Mouse (Mus musculus) gastrocnemius, postnatal 4 days (tissue): ENCODE results near the gene Cachd1. TPM values are rescaled to one million over a fixed set of nuclear protein-coding genes. Genes with fewer than 3 reads are reported as not detected.

Experiments
- DNase-seq, 2 experiments: peaks; one replicate each; pipeline ENCODE4 v3.0.0; 2021 to 2022; ENCODE audit warnings: low spot score in 2 of 2, mixed read lengths in 2 of 2
- total RNA-seq, 2 experiments: library from RNA; stranded (reverse); gene quantifications; 2 replicates each; pipeline ENCODE4 v1.2.3; 2021

Gene Cachd1
- total RNA-seq, 2 experiments from 2014 or later, result 12.3 to 14.7 TPM

DNA sequence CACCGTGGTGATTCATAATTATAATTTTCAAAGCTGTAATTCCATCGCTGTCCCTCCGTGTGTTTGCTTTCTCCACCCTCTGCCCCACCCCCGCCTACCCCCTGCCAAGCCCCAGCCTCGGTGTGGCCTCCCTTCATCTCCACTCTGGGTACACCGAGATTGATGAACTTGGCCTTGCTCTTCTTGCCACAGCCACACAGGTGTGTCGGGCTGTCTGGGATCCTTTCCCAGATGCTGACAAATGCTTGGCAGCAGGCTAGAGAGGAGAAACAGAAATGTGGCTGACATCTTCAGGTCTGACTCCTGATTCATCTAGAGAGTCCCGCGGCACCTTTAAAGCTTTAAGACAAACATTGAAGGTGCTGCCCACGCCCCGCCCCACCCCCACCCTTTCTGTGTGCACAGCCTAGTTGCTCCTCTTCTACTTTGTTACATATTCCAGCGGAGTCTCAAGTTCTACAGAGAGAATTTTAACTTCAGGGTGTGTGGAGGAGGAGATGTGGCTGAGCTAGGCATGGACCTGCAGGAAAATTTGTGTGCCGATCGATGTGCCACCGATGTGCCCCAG lies 87.5 kb downstream of the Cachd1 start:
- no peak for DNase-seq

DNA sequence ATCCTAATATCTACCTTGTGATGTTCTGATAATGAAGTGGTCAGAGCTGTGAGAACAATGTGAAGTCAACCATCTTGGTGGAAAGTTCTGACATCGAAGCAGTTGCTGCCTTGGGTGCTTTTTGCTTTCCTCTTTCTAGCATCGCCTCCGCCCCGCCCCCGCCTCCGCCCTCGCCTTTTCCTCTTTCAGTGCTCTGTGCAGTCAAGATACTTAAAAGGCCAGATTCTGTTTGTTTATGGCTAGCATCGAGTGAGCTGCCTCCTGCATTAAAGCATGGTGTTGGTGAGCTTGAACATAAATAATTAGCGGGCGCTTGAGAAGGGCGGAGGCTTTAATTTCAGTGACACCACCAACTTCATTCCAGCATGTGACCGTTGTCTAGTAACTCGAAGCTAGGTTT lies 88.9 kb downstream of the Cachd1 start:
- no peak for DNase-seq

DNA sequence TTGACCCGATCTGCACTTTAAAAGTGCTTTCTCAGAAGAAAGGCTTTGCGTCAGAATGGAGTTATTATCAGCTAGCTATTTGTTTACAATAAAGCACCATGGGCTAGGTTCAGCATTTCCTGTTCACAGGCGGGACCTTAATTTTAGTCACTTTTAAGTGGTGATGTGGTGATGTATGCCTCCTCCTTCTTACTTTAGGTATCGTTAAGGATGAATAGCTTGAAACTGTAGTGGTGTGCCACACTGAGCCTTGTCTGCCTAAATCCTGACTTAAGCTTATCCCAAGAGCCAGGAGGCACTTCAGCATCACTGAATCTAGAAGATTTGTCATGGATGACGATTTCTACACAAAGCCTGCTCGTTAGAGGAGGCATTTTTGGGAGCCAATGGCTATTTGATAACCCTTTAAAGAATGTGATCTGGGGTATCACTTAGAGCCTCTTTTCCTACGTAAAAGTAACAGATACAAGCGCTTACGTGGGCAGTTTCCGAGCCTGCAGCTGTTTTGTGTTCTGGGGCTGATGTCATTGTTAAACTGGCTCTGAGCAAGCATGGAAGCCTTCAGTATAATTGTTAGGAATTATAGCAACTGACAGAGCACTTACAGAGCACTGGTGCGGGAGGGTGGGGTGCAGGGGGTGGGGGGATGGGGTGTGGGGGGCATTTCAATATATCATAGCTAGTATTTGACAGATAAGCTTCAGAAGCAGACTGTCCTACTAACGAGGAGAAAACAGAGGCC lies 89.7 kb downstream of the Cachd1 start:
- DNase-seq, result no peak

DNA sequence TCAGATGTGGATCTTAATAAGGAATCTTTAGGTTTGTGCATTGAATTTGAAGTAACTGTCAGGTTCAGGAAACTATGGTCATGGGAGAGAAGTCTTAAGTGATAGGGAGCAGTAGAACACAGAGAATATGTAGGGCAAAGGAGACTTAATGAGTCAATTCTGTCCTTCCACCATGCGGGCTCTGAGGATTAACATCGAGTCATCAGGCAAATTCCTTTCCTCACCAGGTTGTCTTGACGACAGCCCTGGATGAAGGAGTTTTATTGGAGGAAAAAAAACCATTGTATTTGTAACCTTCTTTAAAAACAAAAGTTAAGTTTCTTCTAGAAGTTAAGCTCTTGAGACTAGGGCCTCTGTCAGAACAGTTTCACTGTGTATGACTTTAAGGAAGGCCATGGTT lies 100.9 kb downstream of the Cachd1 start:
- no peak for DNase-seq

DNA sequence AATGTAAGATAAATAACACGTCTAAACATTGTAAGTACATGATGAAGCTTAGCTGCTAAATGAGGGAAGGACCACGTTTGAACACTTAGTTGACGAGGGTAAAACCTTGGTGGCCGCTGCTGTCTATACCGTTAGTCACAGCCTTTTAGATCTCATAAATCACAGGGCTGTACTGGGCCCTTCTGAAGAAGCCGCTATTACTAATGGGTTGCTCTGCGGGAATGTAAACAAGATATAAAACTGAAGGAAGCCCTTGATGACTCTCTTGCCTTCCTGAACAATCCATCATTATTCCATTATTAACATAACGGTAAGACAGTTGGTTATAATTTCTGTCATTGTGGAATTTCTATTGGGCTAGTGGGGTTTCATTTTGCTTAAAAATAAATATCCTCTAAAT lies 102.9 kb downstream of the Cachd1 start:
- DNase-seq, result no peak

DNA sequence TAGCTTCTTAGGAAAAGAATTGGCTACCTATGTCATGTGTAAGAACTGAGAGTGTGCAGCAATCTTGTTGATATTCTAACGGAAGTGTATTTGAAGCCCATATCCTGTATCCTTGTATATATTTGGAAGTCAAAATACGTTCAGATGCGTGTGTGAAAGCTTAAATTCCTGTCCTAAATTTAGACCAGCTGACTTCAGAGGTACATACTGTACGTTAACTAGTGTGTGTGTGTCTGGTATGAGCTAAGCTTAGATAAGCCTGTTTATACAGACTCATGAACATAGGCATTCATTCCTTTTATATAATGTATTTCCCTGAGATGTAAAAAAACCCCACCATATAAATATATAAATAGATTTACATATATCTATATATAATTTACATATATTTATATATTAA lies 103.6 kb downstream of the Cachd1 start:
- DNase-seq, result no peak

DNA sequence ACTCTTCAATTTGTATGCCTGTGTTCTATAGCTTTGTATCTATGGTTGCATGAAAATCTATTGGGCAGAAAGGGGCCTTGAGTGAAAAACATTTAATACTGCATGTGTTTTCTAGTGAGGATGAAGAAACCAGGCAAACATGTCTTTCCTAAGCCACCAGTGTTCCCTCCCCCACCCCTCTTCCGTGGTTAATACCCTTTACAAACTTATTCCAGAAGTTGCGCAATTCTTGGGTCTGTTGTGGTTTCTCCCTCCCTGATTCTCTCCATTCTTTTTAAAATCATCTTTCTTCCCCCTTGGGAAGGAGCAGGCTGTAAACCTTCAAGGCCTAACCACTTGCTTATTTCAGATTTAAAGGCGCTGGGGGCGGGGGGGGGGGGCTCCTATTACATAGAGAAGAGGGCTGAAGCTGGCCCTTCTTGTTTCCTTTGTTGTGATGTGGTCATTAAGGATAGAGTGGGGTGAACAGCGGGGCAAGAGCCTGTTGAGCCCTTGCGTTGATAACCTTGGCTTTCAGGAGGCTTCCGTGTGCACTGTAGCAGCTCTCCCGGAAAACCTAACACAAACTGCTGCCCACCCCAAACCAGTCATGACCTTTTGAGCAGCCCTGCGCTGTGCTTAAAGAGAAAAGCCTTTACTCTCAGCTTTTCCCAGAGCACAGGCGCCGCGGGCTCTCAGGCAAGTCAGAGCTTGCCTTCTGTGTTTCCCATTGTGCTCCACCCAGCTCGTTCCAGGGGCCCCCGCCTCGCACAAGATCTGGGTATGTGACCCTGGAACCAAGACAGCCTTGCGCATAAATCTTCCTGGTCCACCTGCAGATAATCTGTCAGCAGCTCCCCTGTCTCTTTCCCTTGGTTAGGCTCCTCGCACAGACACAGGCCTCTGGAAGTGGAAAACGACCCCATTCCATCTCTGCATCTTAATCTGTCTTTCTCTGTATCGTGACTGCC lies 109.6 kb downstream of the Cachd1 start:
- peak in 1 of 2 experiments; percentile 21 for DNase-seq

DNA sequence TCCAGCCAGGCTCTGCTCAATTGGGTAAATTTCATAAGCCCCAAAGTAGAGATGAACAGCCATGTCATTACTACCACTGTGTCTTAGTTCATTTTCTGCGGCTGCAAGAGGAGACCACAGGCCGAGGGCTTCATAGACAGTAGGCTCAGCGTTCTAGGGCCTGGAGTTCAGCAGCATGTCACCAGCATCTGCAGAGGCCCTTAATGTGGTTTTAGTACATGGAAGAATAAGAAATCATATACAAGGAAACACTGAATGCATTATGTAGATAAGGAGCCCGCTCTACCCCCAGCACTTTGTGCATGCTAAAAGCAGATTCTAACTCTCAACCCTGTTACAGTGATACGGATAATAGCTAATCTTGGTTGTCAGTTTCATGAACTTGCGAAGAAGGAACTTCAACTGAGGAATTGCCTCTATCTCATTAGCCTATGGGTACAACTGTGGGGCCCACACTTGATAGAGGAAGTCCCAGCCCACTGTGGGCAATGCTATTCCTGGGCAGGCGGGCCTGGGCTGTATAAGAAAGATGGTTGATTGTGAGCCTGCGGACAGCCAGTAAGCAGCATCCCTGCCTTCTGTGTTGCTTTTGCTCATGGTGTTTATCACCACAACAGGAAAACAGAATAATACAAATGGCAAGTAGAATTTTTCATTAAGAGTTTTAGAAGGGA lies 110.4 kb downstream of the Cachd1 start:
- no peak for DNase-seq

DNA sequence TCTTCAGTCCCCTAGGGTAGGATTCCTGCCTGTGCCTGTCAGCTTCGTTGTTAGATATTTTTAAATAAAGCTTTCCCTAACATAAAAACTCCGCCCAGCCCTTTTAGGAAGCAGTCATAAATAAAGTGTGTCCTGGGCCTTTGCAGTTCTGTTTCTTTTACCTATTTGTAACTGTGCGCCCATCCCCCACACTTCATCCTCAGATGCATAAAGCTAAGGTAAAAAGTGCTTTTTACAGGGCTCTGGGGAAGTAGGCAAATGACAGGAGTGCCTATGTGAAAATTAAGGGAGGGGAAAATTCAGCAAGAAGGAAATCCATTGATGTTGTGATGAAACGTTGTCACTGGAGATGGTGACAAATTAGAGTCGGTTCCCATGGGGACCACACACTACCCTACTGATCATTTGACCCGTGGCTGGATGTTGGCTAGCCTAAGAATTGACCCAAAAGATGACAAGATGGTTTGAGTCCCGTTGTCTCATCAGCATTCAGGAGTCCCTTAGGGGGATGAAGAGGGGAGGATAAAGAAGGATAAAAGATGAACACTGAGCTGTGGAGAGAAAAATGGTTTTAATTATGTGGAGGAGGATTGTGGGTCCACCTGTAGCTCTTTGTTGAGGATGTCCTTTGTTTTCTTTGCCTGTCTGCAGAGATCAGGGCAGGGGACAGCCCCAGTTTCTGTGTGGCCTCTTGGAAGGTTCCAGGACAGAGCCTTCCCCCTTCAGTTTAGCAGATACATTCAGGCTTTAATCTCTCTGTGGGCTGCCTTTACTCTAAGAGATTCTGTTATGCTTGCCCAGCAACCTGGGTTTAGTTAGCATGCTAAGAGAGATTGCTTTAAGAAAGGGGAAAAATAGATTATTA lies 113.9 kb downstream of the Cachd1 start:
- DNase-seq, result no peak

DNA sequence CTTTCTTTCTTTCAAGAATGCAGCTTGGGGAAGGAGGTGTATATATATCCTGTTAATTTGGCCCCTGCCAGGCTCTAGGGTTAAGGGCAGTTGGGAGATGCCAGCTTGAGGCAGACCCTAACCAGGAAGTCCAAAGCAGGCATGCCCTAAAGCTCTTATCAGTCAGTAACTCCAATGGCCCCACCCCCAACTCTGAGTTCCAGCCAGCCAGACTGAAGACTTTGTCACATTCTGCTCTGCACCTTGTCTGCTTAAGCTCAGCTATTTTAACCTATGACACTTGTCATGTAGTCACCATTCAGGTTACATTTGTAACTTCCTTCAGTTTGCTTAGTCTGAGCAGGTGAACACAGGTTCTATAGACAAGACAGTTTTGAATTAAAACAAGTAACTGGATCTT lies 117.3 kb downstream of the Cachd1 start:
- DNase-seq, result no peak

DNA sequence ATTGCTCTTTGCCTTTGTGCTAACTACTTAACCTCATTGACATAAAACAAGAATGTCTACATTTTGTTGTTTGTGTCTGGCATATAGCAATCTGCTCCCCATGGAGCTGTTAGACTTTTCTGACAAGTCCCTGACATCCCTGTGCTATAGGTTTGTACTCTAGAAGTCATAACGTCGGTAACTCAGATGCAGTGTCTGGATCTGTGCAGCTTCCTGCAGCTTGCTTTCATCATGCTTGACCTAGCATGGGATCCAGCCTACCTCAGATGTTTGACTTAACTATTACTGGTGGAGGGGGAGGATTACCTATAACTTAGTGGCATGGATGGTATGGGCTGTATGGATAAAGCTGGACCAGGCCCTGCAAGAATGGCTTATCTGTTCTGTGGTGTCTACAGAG lies 117.7 kb downstream of the Cachd1 start:
- DNase-seq, result no peak

DNA sequence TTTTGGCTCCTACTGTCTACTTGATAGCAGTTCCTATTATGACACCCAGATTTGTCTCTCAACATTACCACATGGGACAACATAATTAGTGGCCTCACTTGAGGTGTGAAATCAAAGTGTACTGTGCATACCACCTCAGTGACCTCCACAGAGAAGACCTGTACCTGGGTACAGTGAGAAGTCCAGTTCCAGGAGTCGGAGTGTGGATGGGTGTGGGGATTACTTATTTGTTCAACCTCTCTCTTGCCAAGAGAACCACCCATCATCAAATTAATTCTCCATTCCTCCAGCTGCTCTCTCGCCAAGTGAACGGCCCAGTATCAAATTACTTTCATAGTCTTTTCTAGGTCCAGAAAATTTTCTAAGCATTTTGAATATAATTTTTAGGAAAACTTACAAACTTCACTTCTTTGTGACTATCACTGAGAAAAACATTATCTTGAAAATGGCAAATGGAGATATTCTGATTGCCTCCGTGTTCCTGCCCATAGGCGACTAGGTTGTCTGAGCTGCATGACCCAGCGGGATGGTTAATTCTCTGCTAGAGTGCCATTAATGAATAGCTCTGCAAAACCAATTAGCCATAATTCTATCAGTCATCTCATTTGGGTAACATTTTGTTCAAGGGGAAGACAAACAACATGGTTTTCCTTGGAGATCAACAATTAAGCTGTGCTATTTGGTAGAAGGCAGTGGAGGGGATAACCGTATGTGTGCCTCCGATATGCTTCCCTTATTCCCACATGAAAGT lies 120.0 kb downstream of the Cachd1 start:
- no peak for DNase-seq

DNA sequence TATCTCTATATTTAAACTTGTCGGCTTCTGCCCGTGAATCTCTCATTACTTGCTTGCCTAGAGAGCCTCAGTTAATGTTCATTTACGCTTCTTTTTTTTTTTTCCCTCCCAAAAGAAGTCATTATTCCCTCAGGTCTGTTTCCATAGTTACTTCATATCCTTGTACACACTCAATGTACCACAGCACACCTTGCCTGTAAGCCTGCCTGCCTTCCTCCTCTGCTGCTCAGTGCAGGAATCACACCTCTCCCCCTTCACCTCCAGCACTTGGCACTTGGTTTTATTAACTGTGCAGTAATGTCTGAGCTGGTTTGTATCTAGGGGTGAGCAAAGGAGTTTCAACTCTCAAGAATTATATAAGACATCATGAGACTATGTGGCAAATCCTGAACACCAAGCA lies 121.5 kb downstream of the Cachd1 start:
- DNase-seq, result no peak

DNA sequence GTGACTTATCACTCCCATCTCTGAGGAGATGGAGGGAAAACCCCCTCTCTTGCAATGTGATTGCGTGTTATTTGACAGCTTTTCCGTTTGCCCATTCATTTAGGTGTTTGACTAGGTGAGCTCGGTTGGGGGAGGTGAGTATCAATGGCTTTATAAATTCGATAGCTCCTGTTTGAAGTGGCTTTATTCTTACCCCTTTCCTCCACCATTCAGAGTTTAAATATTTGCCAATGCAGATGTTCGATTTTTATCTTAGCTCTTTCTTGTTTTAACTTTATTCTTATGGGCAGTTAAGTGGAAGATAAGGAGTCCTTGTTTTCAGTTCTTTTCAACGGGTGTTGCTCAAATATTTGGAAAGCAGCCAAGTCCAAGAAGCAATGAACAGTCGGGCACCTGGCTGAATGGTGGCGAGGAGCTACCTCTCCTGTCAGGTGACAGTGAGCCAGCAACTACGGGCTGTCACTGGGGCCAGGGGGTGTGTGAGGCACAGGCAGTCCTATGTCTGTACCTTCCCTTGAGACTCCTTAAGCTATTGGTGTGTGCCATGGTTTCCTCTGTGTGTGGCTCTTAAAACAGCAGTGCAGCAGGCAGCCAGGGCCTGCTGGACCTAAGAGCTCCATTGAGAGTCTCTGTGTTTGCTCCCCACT lies 133.3 kb downstream of the Cachd1 start:
- no peak for DNase-seq

DNA sequence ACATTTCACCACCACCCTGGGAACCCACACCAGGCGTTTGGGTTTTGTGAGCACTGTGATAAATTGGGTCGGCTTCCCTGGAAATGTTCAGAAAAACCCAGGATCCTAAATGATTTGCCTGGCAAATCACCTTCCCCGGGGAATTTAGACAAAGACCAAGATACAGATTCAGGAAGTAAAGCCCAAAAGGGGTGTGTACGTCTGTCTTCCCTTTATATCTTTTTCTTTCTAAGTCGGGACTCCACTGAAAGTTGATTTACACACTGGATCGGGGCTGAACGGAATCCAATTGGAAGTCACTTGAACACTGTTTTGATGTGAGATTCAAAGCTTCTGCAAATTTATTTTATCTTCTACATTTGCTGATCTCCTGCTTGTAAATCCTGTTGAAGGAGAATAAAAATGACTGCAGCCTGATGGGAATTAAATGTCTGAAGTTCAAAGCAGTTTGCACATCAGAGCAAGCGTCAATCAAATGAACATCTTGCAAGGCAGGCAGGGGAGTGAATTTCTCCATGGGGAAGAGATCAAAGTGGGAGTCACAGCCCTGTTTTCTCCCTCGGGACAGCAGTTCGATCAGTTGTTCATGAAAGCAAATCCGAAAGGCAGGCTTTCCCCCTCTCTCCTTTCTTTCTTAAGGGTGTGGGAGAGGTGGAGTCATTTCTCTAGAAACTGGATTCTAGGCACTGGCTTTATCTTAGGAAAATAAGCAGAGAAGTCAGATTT lies 134.3 kb downstream of the Cachd1 start:
- DNase-seq, result no peak

DNA sequence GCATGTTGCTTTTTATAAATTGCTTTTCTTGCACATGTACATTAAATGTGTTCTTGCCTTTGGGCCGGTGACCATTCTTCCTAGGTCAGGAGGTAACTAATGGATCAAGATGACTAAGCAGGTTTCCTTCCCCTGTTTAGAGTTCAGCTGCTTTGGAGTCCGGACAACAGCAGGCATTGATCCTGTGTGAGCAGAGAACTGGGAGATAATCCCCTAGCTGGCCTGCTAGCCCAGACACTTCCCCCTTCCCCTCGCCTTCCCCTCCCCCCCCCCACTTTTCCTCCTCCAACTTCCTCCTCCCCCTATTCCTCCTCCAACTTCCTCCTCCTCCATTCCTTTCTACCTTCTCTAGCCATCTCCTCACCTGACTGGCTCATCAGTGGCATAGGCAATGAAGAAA lies 135.2 kb downstream of the Cachd1 start:
- no peak for DNase-seq

DNA sequence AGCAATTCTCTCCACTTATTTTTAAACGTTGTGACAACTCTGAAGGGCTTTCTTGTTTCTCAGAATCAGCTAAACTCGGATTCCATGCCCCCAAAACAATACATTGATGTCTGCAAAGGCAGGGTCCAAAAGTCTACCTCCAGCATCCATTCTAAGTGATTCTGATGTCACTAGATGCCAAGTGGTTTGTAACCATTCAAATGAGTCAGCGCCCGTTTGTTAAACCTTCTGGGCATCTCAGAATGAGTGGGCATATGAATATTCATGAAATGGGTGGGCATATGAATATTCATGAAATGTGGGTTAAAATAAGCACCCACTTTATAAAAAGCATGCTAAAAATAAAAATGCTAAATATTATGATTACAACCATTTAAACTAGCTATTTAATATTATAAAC lies 137.2 kb downstream of the Cachd1 start:
- no peak for DNase-seq

DNA sequence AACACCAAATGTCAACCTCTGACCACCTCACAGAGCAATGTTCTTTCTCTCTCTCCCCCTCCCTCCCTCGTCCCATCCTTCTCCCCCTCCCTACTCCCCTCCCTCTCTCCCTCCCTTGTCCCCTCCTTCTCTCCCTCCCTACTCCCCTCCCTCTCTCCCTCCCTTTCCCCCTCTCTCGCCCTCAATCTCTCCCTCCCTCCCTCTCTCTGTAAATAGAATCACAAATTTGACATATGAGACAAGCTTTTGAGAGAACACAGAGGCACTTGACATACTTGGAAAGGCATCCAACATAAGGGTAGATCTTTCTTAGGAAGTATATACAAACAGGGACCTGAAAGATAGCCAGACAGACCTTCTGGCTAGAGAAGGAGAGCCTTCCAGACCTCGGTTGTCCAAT lies 138.1 kb downstream of the Cachd1 start:
- DNase-seq, result no peak

DNA sequence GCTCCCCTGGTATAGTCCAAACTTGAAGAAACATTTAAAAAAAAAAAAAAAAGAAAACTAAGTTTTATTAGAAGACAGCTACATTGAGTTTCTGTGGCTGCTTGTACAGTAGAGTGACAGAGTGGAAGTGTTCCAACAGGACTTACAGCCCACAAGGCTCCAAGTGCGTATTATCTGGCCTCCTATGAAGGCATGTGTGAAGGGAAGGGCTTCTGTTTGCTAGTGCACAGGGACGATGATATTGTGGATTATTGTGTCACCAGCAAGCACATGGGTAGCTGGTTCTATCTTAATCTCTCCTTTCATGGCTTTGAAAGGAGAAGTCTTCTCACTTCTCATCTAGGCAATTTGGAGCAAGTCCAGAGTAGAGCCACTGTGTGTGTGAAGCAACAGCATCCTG lies 138.6 kb downstream of the Cachd1 start:
- no peak for DNase-seq
